Mouse (Mus musculus): ENCODE results near the gene 4921504E06Rik.

4921504E06Rik gene

GRCm38 (mm10) chr2:19553821-19554592 lies at the start of gene 4921504E06Rik:
4921504E06Rik (minus strand) TSS chr2:19553914.
- peak; percentile 98 for DNase-seq

DNA sequence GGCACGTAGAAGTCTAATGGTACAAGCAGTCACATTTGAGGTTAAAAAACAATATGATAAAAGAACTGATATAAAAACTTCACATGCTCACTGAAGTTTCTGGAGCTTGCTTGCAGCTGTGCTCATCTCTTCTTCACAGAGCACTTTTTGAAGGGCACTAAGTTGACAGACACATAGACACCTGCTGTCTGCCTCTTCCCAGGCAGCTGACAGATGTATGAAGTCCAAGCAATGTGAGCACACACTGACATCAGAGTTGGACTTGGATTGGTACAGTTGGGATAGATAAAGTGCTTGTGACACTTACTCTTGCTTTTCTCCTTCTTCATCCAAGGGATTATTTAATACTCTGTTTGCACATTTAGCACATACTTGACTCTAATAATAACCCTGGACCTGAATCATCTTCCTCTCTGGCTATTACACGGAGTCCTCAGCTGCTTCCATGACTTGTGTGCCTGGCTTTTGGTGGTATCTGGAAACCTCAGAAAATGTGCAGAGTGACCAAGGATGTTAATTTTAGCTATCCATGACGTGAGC lies 47.7 kb upstream of the 4921504E06Rik start:
- peak; percentile 86 for DNase-seq

DNA sequence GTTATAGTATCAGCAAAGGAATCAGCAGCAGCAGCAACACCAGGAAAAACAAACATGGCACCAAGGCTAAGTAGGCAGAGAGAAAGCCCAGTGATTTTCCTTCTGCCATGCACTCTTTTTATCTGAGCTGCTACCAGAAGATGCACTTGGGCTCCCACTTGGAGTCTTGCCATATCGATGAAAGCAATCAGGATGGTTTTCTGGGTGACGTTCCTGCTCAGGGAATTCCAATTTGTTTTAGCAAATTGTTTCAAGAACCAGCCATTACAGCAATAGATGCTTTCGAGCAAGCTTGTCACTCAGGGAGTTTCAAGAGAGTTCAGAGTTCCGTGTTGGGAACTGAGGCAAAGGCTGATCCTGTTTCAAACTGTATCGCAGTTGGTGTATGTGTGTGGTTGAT lies 47.1 kb upstream of the 4921504E06Rik start:
- DNase-seq: peak; percentile 52

DNA sequence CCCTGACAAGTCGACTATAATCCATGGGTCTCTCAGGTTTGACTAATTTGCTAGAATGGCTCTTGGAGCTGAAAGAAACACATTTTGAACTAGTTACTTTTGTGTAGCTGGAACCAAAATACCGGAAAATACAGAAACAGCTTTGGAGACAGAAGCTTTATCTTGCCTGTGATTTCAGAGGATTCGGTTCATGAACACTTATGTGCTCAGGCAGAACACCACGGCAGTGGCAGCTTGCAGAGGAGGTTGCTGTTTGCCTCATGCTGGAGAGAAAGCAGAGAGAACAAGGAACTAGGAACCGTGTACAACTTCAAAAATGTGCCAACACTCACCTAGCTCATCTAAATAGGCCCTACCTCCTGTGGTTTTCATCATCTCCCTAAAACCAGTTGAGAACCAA lies 46.1 kb upstream of the 4921504E06Rik start:
- DNase-seq: peak; percentile 66

- peak; percentile 41 for DNase-seq
Observed at GRCm38 (mm10) chr2:19596988-19597387, 43.3 kb upstream of the 4921504E06Rik start.

DNA sequence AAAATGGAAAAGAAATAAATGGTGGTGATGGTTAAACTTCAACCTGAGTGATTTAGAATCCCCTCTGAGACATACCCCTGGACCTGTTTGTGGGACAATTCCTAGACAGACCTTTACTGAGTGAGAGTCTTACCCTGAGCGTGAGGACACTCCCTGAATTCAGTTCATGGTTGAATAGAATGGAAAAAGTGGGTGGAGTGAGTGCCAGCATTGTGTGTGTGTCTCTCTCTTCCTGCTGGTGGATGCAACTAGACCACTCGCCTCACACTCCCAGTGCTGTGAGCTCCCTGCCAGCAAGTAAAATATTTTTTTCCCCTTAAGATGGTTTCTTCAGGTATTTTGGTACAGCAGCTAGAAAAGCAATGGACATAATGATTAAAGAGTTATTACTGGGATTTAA lies 42.7 kb upstream of the 4921504E06Rik start:
- peak; percentile 56 for DNase-seq

- DNase-seq: peak; percentile 54
Observed at GRCm38 (mm10) chr2:19594856-19595255, 41.1 kb upstream of the 4921504E06Rik start.

DNA sequence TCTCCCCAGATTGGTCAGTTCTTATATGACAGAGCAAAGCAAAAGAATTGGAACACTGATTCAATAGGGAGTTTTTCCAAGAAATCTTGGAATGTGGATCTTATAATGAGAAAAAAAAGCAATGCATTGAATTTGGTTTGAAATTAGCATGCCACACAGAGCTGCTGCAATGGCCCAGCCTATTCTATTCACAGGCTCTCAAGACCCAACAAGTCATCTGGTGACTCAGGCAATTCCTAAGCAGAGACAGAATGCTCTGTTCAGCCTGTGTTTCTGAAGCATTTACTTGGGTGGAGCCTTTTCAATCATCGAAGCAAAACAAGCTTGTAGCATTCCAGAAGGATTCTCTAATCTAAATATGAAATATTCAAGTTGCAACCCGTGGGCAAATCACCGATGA lies 26.1 kb upstream of the 4921504E06Rik start:
- DNase-seq: no peak

DNA sequence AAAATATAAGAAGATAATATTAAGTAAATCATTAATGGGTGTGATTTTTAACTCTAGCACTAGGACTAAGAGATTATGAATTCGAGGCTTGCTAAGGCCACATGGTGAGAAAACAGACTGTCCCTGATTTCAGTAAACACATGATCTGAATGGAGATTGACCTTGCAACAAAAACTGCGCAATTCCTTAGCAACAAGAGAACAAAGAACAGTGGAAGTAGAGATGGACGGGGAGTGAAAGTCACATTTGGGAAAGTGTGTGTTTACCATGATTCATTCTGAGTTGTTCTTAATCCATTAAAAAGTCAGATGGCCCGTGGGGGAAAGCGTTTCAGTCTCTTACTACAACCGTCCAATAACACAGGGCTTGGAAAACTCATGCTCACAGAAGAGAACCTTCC lies 25.5 kb upstream of the 4921504E06Rik start:
- DNase-seq: no peak

GRCm38 (mm10) chr2:19562114-19562829 lies 8.6 kb upstream of the 4921504E06Rik start:
- DNase-seq: peak; percentile 44

DNA sequence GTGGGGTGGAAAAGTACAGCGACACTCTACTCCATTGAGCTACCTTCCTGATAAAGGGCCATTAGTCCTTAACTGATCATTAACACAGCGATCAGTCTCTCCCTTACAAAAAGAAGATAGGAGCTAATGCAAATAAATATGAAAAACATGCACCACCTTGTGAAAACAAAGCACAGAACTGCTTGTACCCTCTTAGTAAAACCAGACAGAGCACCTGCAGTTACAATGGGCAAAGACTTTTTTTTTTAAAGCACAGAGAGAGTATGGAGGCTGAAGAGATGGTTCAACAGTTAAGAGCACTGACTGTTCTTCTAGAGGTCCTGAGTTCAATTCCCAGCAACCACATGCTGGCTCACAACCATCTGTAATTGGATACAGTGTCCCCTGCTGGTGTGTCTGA lies 6.9 kb upstream of the 4921504E06Rik start:
- peak; percentile 21 for DNase-seq

- DNase-seq: peak; percentile 13
Observed at GRCm38 (mm10) chr2:19560071-19560470, 6.4 kb upstream of the 4921504E06Rik start.

DNA sequence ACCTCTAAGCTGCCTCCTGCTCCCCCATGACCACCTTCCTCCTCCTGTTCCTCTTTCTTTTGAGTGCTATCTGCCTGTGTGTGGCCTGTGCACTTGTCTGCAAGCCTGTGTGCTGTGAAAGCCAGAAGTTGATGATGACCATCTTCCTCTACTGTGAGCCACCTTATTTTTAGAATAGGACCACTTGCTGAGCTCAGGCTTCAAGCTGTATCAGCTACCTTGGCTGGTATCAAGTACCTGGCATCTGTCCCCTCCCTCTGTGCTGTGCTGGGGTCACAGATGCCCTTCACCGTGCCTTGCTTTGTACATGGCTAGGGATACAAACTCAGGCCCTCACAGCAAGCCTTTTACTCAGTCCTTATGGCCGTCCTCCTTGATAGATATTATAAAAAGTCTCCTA lies 2.3 kb downstream of the 4921504E06Rik start:
- DNase-seq: peak; percentile 73

GRCm38 (mm10) chr2:19540906-19541305 lies 12.8 kb downstream of the 4921504E06Rik start:
- peak; percentile 25 for DNase-seq

DNA sequence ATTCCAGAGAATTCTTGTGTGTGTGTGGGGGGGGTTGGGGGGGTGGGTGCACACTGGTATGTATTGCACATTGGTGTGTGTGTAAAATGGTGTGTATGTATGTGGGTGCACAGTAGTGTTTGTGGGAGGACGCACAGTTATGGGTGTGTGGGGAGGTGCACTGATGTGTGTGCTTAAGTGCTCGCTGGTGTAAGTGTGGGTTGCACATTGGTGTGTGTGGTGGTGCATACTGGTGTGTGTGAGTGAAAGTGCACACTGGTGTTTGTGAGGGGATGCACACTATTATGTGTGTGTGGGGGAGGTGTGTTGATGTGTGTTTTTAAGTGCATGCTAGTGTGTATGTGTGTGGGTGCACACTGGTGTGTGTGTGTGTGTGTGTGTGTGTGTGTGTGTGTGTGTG lies 24.3 kb downstream of the 4921504E06Rik start:
- DNase-seq: peak; percentile 35

GRCm38 (mm10) chr2:19528797-19529196 lies 24.9 kb downstream of the 4921504E06Rik start:
- DNase-seq: peak; percentile 82

GRCm38 (mm10) chr2:19524071-19524470 lies 29.6 kb downstream of the 4921504E06Rik start:
- DNase-seq: peak; percentile 22

DNA sequence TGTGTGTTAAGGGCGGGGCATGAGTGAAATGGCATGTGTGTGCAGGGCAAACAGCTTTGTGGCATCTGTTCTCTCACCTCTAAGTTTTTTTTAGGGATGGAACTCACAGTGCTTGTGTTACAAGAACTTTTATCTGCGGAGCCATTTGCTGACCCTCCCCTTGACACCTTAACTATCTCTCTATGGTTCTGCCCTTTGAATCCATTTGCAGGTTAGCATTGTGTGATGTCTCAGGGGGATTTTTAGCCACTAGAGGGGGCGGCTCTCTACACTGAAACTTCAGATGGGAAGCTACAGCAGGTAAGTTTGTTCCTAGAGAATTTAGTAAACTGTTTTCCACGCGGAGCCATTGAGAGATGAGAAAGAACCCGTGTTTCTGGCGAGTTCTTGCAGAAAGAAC lies 32.1 kb downstream of the 4921504E06Rik start:
- DNase-seq: peak; percentile 57

- DNase-seq: peak; percentile 57
Observed at GRCm38 (mm10) chr2:19520617-19521016, 33.1 kb downstream of the 4921504E06Rik start.

- no peak for DNase-seq
Observed at GRCm38 (mm10) chr2:19519768-19520167, 33.9 kb downstream of the 4921504E06Rik start.

GRCm38 (mm10) chr2:19517952-19518351 lies 35.8 kb downstream of the 4921504E06Rik start:
- peak; percentile 87 for DNase-seq

- DNase-seq: no peak
Observed at GRCm38 (mm10) chr2:19512381-19512780, 41.3 kb downstream of the 4921504E06Rik start.

GRCm38 (mm10) chr2:19511032-19511431 lies 42.7 kb downstream of the 4921504E06Rik start:
- DNase-seq: no peak

- no peak for DNase-seq
Observed at GRCm38 (mm10) chr2:19505744-19506143, 48.0 kb downstream of the 4921504E06Rik start.
